In genomic region chr4:153479144-153479543, GRCm38 (mm10) we compare ENCODE assay signal across 12 mouse cellular contexts. TPM values are rescaled to one million over a fixed set of nuclear protein-coding genes. Genes with fewer than 3 reads are reported as not detected.
DNase-seq lines count a peak whose midpoint lies in the region; ATAC-seq lines count a peak whose summit lies in the region.
"Had no signal": no experiment of that assay in that cellular context is flagged by ENCODE, and none has a peak within 500 bp of the region (broad histone marks: within the 10 kb centered on the region; RNA-seq: fewer than 3 reads in every experiment).

No protein-coding gene starts in this region.

- H3K4me2 ChIP-seq in forebrain, embryonic 13.5 days = peak overlapping the region; percentile 90
- H3K4me2 ChIP-seq in neural tube, embryonic 13.5 days = peak overlapping the region; percentile 86
- H3K4me2 ChIP-seq: heart, embryonic 11.5 days had no signal

- ATAC-seq in forebrain, embryonic 13.5 days = no peak
- no peak for ATAC-seq in neural tube, embryonic 13.5 days (ENCODE audit: low read depth)

- DNase-seq in kidney, postnatal 10 days = peak; percentile 17
- no peak for DNase-seq in kidney, adult 18-20 months
- DNase-seq in limb, embryonic 10.5 days (ENCODE audit: low spot score) = peak; percentile 37
- no peak for DNase-seq in layer of hippocampus, postnatal 10 days (ENCODE audit: low spot score in 2 of 2)
- DNase-seq in frontal cortex, adult 2 months (ENCODE audit: extremely low spot score in 1 of 2, low spot score in 1 of 2) = no peak
- DNase-seq in cerebellum, adult 18-20 months = no peak
- DNase-seq: thymus, adult 18-20 months had no signal

- no peaks in the 10 kb centered on the region for H3K36me3 ChIP-seq in forebrain, embryonic 13.5 days (ENCODE audit: poor library complexity, severe bottlenecking)
- H3K36me3 ChIP-seq in limb, embryonic 10.5 days = no peaks in the 10 kb centered on the region
- H3K36me3 ChIP-seq in neural tube, embryonic 13.5 days = no peaks in the 10 kb centered on the region
- H3K36me3 ChIP-seq: G1E had no signal

- peaks cover 60% of the 10 kb centered on the region for H3K4me1 ChIP-seq in forebrain, embryonic 13.5 days
- peaks cover 55% of the 10 kb centered on the region for H3K4me1 ChIP-seq in limb, embryonic 10.5 days
- H3K4me1 ChIP-seq in neural tube, embryonic 13.5 days (replicated peaks) = peaks cover 84% of the 10 kb centered on the region

- WGBS in forebrain, embryonic 13.5 days = 13% methylated on average over 8 of the region's 8 CpGs
- WGBS in limb, embryonic 10.5 days = 26% methylated on average over 8 of the region's 8 CpGs
- WGBS in neural tube, embryonic 13.5 days = 17% methylated on average over 8 of the region's 8 CpGs

- peak overlapping the region; percentile 6; the same call in 1 of the 2 replicates for H3K27ac ChIP-seq in forebrain, embryonic 13.5 days
- no peak overlapping the region for H3K27ac ChIP-seq in limb, embryonic 10.5 days
- peak overlapping the region; percentile 97 for H3K27ac ChIP-seq in neural tube, embryonic 13.5 days (replicated peaks)

- no peaks in the 10 kb centered on the region for H3K9me3 ChIP-seq in forebrain, embryonic 13.5 days (replicated peaks)
- H3K9me3 ChIP-seq in limb, embryonic 10.5 days (replicated peaks) = no peaks in the 10 kb centered on the region
- H3K9me3 ChIP-seq in neural tube, embryonic 13.5 days = no peaks in the 10 kb centered on the region

- H3K9ac ChIP-seq in forebrain, embryonic 13.5 days = peak overlapping the region; percentile 30; the same call in 1 of the 2 replicates
- peak overlapping the region; percentile 96 for H3K9ac ChIP-seq in neural tube, embryonic 13.5 days

- peak overlapping the region; percentile 20; the same call in 1 of the 2 replicates for H3K4me3 ChIP-seq in forebrain, embryonic 13.5 days
- no peak overlapping the region for H3K4me3 ChIP-seq in limb, embryonic 10.5 days
- peak overlapping the region; percentile 86 for H3K4me3 ChIP-seq in neural tube, embryonic 13.5 days

- peaks cover 71% of the 10 kb centered on the region for H3K27me3 ChIP-seq in forebrain, embryonic 13.5 days
- peaks cover 73% of the 10 kb centered on the region for H3K27me3 ChIP-seq in limb, embryonic 10.5 days (ENCODE audit: low read depth, poor library complexity, severe bottlenecking)
- peaks cover 15% of the 10 kb centered on the region for H3K27me3 ChIP-seq in neural tube, embryonic 13.5 days

RNA-seq across cellular contexts. Expression of gene Ajap1, which starts 3.5 kb away (rescaled TPM):
- 4.4 and 4.9 TPM in 2 replicates for polyA plus RNA-seq in forebrain, embryonic 13.5 days (2015; fragmentation: Nextera tagmentation; extraction: Ambion mirVana)
- 0.34 and 0.45 TPM in 2 replicates for polyA plus RNA-seq in limb, embryonic 10.5 days (2016; fragmentation: Nextera tagmentation; extraction: Ambion mirVana)
- polyA plus RNA-seq in neural tube, embryonic 13.5 days (2015; fragmentation: Nextera tagmentation; extraction: Ambion mirVana) = 27.0 and 27.1 TPM in 2 replicates
- total RNA-seq in layer of hippocampus, postnatal 10 days (2021) = 10 to 100 TPM; 32.6 to 34.1 TPM
- polyA plus RNA-seq in frontal cortex, adult 2 months (2012; rRNA removed) = 33.2 and 40.4 TPM in 2 replicates
- total RNA-seq: liver, adult 2 months had no signal
- polyA plus RNA-seq: G1E had no signal

Comparison
In these comparisons a context has a peak if more than half of its experiments do, and no peak if none do; other contexts are left out.
1. DNase-seq: peak in kidney, postnatal 10 days (single experiment) and limb, embryonic 10.5 days (single experiment); none in kidney, adult 18-20 months (single experiment), layer of hippocampus, postnatal 10 days (0 of 2), frontal cortex, adult 2 months (0 of 2) and cerebellum, adult 18-20 months (0 of 2).